Mouse (Mus musculus): ENCODE measurements at regions not wholly inside any gene's neighbourhood (a gene's known extent, or its start where the extent isn't known, plus 50 kb on each side); places are given as distances from the start of the nearest gene placed in this dataset.

DNA sequence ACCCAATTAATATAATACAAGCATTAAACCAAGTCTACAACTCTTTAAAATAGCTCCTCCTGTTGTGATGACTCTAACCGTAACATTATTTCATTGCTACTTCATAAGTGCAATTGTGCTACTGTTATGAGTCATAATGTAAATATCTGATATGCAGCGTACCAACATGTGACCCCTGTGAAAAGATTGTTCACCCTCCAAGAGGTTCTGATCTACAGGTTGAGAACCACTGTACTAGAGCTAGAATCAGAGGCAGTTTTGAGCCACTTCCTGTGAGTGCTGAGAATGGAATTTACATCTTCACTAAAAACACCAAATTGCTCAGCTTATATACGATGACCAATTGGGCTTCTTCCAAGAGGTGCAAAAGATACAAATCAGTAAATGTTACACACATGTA, 504.4 kb upstream of the Syt1 start:
- Histone ChIP-seq H3K27ac (ENCODE audit: low read depth, low read length) (no peak overlapping the region), H3K36me3 (ENCODE audit: insufficient read depth, low read length) (no peaks in the 10 kb centered on the region), H3K4me2 (ENCODE audit: low read depth, low read length, poor library complexity, severe bottlenecking) (no peak overlapping the region), H3K9me3 (ENCODE audit: low read length) (no peaks in the 10 kb centered on the region), H3K4me3 (ENCODE audit: low read depth, low read length) (no peak overlapping the region), H3K9ac (replicated peaks; ENCODE audit: low read length, poor library complexity, severe bottlenecking) (no peak overlapping the region), H3K4me1 (ENCODE audit: insufficient read depth, low read length) (no peaks in the 10 kb centered on the region), H3K27me3 (ENCODE audit: insufficient read depth, low read length) (no peaks in the 10 kb centered on the region)
- WGBS = 88% methylated on average over 3 of the region's 3 CpGs
- no peak for DNase-seq (ENCODE audit: low spot score)
- no peak for ATAC-seq (ENCODE audit: low FRiP score)
- TF ChIP-seq CTCF (IDR thresholded peaks at IDR 0.05) = no peak

DNA sequence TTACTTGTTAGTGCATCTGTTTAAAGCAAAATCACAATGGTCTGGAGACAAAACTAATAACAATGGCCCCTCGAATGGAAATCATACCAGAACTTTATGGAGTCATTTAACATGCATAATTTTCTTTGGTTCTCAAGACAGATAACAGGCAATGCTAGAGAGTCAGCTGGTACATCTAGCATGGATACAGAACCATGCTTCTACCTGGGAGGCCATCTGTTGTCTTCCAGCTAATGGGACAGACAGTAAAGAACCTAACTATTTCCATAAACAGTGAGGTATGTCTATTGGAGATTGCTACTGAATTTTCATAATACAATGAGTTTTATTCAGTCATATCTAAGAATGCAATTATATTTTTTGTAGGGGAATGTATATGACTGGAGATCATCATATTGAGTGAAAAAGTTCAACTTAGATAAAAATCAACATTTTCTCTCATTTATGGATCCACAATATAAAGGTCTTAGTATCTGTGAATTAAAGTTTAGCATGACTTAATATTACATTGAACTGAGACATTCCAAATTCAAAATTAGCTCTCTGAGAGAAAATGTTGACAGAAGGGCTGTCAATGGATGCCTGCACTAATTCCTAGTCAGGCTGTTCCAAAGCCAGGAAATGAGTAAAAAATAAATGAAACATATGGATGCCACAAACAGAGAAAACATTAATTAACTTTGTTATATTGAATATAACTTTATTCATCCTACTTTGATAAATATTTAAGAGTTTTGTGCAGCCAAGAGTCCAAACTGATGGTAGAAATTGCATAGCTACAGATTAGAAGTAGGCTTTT, 500.3 kb upstream of the Syt1 start:
- no peak overlapping the region for H3K27ac ChIP-seq (ENCODE audit: low read depth, low read length)
- H3K4me1 ChIP-seq (ENCODE audit: insufficient read depth, low read length) = no peaks in the 10 kb centered on the region
- DNase-seq (ENCODE audit: low spot score) = no peak
- no peaks in the 10 kb centered on the region for H3K36me3 ChIP-seq (ENCODE audit: insufficient read depth, low read length)
- TF ChIP-seq CTCF (IDR thresholded peaks at IDR 0.05) = no peak
- no peak overlapping the region for H3K9ac ChIP-seq (replicated peaks; ENCODE audit: low read length, poor library complexity, severe bottlenecking)
- ATAC-seq (ENCODE audit: low FRiP score) = no peak
- no peak overlapping the region for H3K4me2 ChIP-seq (ENCODE audit: low read depth, low read length, poor library complexity, severe bottlenecking)
- no peaks in the 10 kb centered on the region for H3K27me3 ChIP-seq (ENCODE audit: insufficient read depth, low read length)
- H3K9me3 ChIP-seq (ENCODE audit: low read length) = no peaks in the 10 kb centered on the region
- WGBS = 74% methylated on average over 1 of the region's 1 CpGs
- H3K4me3 ChIP-seq (ENCODE audit: low read depth, low read length) = no peak overlapping the region

DNA sequence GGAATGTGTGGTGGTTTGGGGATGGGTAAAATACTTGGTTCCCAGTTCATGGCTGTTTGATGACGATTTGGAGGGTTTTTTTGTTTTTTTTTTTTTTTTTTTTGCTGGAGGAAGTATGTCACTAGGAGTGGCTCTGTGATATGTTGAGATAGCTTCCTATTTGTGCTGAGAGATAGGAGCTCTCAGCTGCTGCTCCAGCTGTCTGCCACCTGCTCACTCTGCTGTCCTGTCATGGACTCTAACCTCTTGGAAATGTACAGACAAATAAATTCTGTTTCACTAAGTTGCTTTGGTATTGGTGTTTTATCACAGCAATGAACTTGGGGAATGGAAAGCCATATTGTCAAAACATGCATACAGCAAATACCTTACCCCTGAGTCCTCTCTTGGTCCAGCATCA, 497.8 kb upstream of the Syt1 start:
- no peaks in the 10 kb centered on the region for H3K27me3 ChIP-seq (ENCODE audit: insufficient read depth, low read length)
- no peak for ATAC-seq (ENCODE audit: low FRiP score)

DNA sequence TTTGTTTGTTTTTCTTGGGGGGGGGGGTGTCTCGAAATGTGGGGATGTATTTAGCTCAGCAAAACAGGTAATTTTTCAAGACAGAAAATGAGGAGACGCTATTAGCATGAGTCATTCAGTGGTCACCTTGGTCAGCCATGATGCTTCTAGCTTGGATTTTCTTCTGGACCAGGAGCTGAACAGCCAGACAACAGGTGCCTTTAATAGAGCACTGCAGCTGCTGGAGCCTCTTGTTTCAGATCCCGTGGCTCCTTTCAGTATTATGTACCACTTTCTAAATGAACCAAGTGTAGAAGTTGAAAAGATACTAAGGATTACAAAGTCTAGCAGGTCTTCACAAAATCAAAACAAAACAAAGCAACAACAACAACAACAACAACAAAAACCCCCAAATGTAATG, 496.4 kb upstream of the Syt1 start:
- no peaks in the 10 kb centered on the region for H3K36me3 ChIP-seq (ENCODE audit: insufficient read depth, low read length)
- no peaks in the 10 kb centered on the region for H3K9me3 ChIP-seq (ENCODE audit: low read length)
- H3K4me1 ChIP-seq (ENCODE audit: insufficient read depth, low read length) = no peaks in the 10 kb centered on the region
- no peak overlapping the region for H3K4me2 ChIP-seq (ENCODE audit: low read depth, low read length, poor library complexity, severe bottlenecking)
- no peak overlapping the region for H3K9ac ChIP-seq (replicated peaks; ENCODE audit: low read length, poor library complexity, severe bottlenecking)
- no peaks in the 10 kb centered on the region for H3K27me3 ChIP-seq (ENCODE audit: insufficient read depth, low read length)
- no peak for DNase-seq (ENCODE audit: low spot score)
- no peak overlapping the region for H3K4me3 ChIP-seq (ENCODE audit: low read depth, low read length)
- TF ChIP-seq CTCF (IDR thresholded peaks at IDR 0.05) = no peak
- no peak overlapping the region for H3K27ac ChIP-seq (ENCODE audit: low read depth, low read length)
- 75% methylated on average over 3 of the region's 3 CpGs for WGBS
- ATAC-seq (ENCODE audit: low FRiP score) = no peak

More for the DNA sequence above, 497.8 kb upstream of the Syt1 start:
- DNase-seq (ENCODE audit: low spot score) = no peak
- Histone ChIP-seq H3K4me1 (ENCODE audit: insufficient read depth, low read length) (no peaks in the 10 kb centered on the region), H3K27ac (ENCODE audit: low read depth, low read length) (no peak overlapping the region), H3K4me3 (ENCODE audit: low read depth, low read length) (no peak overlapping the region), H3K9ac (replicated peaks; ENCODE audit: low read length, poor library complexity, severe bottlenecking) (no peak overlapping the region), H3K4me2 (ENCODE audit: low read depth, low read length, poor library complexity, severe bottlenecking) (no peak overlapping the region), H3K9me3 (ENCODE audit: low read length) (no peaks in the 10 kb centered on the region), H3K36me3 (ENCODE audit: insufficient read depth, low read length) (no peaks in the 10 kb centered on the region)
- WGBS = 77% methylated on average over 1 of the region's 1 CpGs
- TF ChIP-seq CTCF (IDR thresholded peaks at IDR 0.05) = no peak

DNA sequence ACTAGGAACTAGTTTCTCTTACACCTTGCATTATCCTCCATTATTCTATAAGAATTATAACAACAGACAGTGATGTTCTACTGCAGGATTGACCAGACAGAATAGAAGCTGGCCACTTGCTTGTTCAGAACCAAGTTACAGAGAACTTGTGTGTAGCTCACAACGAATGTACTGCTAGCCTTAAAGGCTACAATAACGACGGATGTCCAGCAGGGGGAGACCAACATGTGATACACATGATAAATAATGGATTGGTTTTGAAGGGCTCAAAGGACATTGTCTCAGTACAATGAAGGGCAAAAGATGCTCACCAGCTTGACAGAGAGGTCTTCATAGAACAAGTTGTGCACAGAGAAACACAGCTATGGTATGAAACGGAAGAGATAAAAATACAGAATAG, 493.9 kb upstream of the Syt1 start:
- 60% methylated on average over 4 of the region's 4 CpGs for WGBS
- H3K27ac ChIP-seq (ENCODE audit: low read depth, low read length) = no peak overlapping the region
- no peak overlapping the region for H3K4me3 ChIP-seq (ENCODE audit: low read depth, low read length)
- TF ChIP-seq CTCF (IDR thresholded peaks at IDR 0.05) = peak; percentile 40; the same call in 1 of the 2 replicates
- no peaks in the 10 kb centered on the region for H3K27me3 ChIP-seq (ENCODE audit: insufficient read depth, low read length)
- no peak overlapping the region for H3K4me2 ChIP-seq (ENCODE audit: low read depth, low read length, poor library complexity, severe bottlenecking)
- no peak for ATAC-seq (ENCODE audit: low FRiP score)
- H3K9me3 ChIP-seq (ENCODE audit: low read length) = no peaks in the 10 kb centered on the region
- H3K9ac ChIP-seq (replicated peaks; ENCODE audit: low read length, poor library complexity, severe bottlenecking) = no peak overlapping the region
- no peaks in the 10 kb centered on the region for H3K36me3 ChIP-seq (ENCODE audit: insufficient read depth, low read length)
- no peaks in the 10 kb centered on the region for H3K4me1 ChIP-seq (ENCODE audit: insufficient read depth, low read length)
- no peak for DNase-seq (ENCODE audit: low spot score)

DNA sequence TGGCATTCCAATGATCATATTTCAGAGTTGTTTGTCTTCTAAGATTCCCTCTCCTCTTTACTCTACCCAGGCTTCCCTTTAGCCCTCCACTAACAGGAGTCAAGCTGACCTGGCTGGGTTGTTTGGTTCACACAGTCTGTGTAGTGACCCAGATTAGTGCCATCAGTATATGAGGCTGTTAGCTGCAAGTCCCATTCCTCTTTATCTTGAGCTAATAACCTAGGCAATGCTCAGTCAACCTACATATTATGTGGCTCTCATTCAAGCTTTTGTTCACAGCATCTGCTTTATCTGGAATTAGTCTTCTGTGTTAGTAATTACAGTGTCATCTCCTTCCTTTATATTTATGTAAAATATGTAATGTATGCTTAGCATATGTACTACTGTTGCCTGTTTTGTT, 490.1 kb upstream of the Syt1 start:
- Histone ChIP-seq H3K9me3 (ENCODE audit: low read length) (no peaks in the 10 kb centered on the region), H3K4me1 (ENCODE audit: insufficient read depth, low read length) (no peaks in the 10 kb centered on the region), H3K4me3 (ENCODE audit: low read depth, low read length) (no peak overlapping the region), H3K27me3 (ENCODE audit: insufficient read depth, low read length) (no peaks in the 10 kb centered on the region), H3K9ac (replicated peaks; ENCODE audit: low read length, poor library complexity, severe bottlenecking) (no peak overlapping the region), H3K36me3 (ENCODE audit: insufficient read depth, low read length) (no peaks in the 10 kb centered on the region), H3K4me2 (ENCODE audit: low read depth, low read length, poor library complexity, severe bottlenecking) (no peak overlapping the region), H3K27ac (ENCODE audit: low read depth, low read length) (no peak overlapping the region)
- DNase-seq (ENCODE audit: low spot score) (no peak), ATAC-seq (ENCODE audit: low FRiP score) (no peak)
- no peak for TF ChIP-seq CTCF (IDR thresholded peaks at IDR 0.05)
